Mouse (Mus musculus) E14TG2a.4 (cell line): ENCODE measurements at regions not wholly inside any gene's neighbourhood (a gene's known extent, or its start where the extent isn't known, plus 50 kb on each side); places are given as distances from the start of the nearest gene placed in this dataset.

Experiments
- CTCF ChIP-seq: conservative IDR thresholded peaks from 2 replicates; pipeline ENCODE4 v1.5.1; 2014; ENCODE audit warnings: low read length
- NANOG ChIP-seq: IDR thresholded peaks from 2 replicates; pipeline ENCODE4 v1.6.1; 2014; ENCODE audit warnings: borderline replicate concordance, low read length, mixed read lengths

DNA sequence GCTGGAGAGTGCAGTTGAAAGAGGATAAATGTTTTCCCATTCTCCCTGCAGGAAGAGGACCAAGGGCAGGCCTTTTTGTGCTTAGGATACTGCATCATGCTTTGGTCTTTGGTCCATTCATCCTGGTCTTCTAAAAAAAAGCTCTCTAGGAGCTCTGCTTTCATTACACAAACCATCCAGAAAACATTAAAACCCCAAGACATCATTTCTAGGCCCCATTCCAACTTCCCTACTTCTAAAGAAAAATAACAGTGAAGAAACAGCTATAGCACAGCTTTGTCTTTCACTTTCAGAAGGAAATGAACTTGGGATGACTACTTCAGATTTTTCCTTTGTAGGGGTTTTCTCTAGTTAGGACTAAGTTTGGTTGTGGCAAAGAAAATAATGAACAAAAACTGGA, 185.1 kb upstream of the Tmc3 start:
- TF ChIP-seq NANOG: no peak
- no peak for TF ChIP-seq CTCF
